Mouse (Mus musculus): Measurements from ENCODE around the gene Smpd2. TPM values are rescaled to one million over a fixed set of nuclear protein-coding genes. Genes with fewer than 3 reads are reported as not detected.

The Smpd2 gene
- total and polyA plus RNA-seq, 3 experiments = 0.04 to 0.42 TPM; not detected in 1

GRCm38 (mm10) chr10:41464401-41464955 is 25.7 kb downstream of the Smpd2 start:
- no peak overlapping the region for H3K4me3 ChIP-seq (ENCODE audit: control insufficient read depth in 1 of 2, insufficient read depth in 1 of 2, low read depth in 2 of 2, low read length in 2 of 2)
- H3K4me1 ChIP-seq (ENCODE audit: control insufficient read depth in 1 of 2, insufficient read depth in 2 of 2, low read length in 2 of 2) = no peaks in the 10 kb centered on the region
- no peaks in the 10 kb centered on the region for H3K79me2 ChIP-seq (ENCODE audit: control insufficient read depth, insufficient read depth, low read length, poor library complexity)
- H3K9ac ChIP-seq (ENCODE audit: control insufficient read depth, low read depth, low read length, poor library complexity, severe bottlenecking) = no peak overlapping the region
- H3K27ac ChIP-seq (ENCODE audit: control insufficient read depth, low read depth, low read length) = no peak overlapping the region
- DNase-seq (ENCODE audit: low read depth, low spot score) = no peak
- H3K9me3 ChIP-seq (replicated peaks; ENCODE audit: insufficient read depth, low read length) = no peaks in the 10 kb centered on the region
- no peaks in the 10 kb centered on the region for H3K27me3 ChIP-seq (ENCODE audit: control insufficient read depth in 1 of 2, insufficient read depth in 2 of 2, low read length in 2 of 2)
- TF ChIP-seq ELF1 (IDR thresholded peaks at IDR 0.05; ENCODE audit: low read depth, low read length) (no peak), RCOR1 (IDR thresholded peaks at IDR 0.05; ENCODE audit: low read depth, low read length) (no peak), USF1 (IDR thresholded peaks at IDR 0.05; ENCODE audit: low read depth, low read length) (no peak), GABPA (IDR thresholded peaks at IDR 0.05; ENCODE audit: low read depth, low read length) (no peak), SIN3A (IDR thresholded peaks at IDR 0.05; ENCODE audit: low read length) (no peak), POLR2AphosphoS2 (IDR thresholded peaks at IDR 0.05; ENCODE audit: low read length) (no peak)
- peaks cover 0 to 2% of the 10 kb centered on the region in 2 experiments; a peak in 1 of 4 replicates for H3K36me3 ChIP-seq (ENCODE audit: control insufficient read depth in 1 of 2, insufficient read depth in 2 of 2, low read length in 2 of 2)

DNA sequence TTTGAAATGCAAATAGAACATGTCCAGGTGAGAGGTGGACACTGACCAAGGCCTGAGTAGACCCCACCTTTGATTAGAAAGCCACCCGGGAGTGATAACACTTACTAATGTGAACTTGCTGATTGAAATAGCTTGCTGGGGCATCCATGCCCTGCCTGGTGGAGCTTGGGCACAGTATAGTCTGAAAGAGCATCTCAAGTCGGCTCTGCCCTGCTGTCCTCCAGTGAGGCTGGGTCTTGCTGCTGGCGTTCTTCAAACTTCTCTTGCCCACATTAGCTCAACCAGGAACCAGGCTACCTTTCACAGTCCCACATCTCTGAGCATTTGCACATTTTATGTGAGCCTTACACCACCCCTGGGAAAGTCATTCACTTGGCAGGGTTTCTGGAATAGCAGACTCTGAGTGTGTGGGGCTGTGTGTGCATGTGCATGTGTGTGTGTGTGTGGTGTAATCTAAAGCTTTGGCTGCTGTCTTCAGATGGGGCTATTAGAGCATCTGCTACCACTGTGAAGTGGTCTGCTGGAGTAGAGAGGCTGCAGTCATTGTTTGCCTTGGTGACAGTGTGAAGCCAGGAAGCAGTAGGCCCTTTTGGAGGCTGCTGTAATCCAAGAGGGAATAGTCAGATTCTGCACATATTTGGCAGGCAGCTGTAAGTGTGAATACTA is 29.0 kb downstream of the Smpd2 start:
- no peak for TF ChIP-seq USF1 (IDR thresholded peaks at IDR 0.05; ENCODE audit: low read depth, low read length)
- no peak for TF ChIP-seq RAD21 (IDR thresholded peaks at IDR 0.05; ENCODE audit: low read depth, low read length)
- TF ChIP-seq JUND (IDR thresholded peaks at IDR 0.05; ENCODE audit: low read depth, low read length) = no peak
- no peak for TF ChIP-seq NELFE (IDR thresholded peaks at IDR 0.05; ENCODE audit: low read depth, low read length)
- no peak for TF ChIP-seq TBP (IDR thresholded peaks at IDR 0.05; ENCODE audit: low read depth, low read length)
- no peak for TF ChIP-seq UBTF (IDR thresholded peaks at IDR 0.05; ENCODE audit: borderline replicate concordance, insufficient read depth, low read depth, low read length)
- no peak for TF ChIP-seq MAX (IDR thresholded peaks at IDR 0.05; ENCODE audit: low read length)
- no peak for TF ChIP-seq MAFK (IDR thresholded peaks at IDR 0.05; ENCODE audit: borderline replicate concordance, low read depth, low read length)
- no peak for TF ChIP-seq ZC3H11A (IDR thresholded peaks at IDR 0.05; ENCODE audit: low read depth, low read length)
- no peak for TF ChIP-seq KAT2A (conservative IDR thresholded peaks at IDR 0.05; ENCODE audit: low read depth, low read length)
- TF ChIP-seq CHD1 (IDR thresholded peaks at IDR 0.05; ENCODE audit: low read depth, low read length) = no peak
- TF ChIP-seq ETS1 (IDR thresholded peaks at IDR 0.05; ENCODE audit: low read depth, low read length) = no peak
- no peak for TF ChIP-seq TAL1 (IDR thresholded peaks at IDR 0.05; ENCODE audit: low read length)
- TF ChIP-seq MXI1 (IDR thresholded peaks at IDR 0.05; ENCODE audit: low read depth, low read length) = no peak
- Histone ChIP-seq H3K27ac (ENCODE audit: control insufficient read depth, low read depth, low read length) (no peak overlapping the region), H3K9ac (ENCODE audit: control insufficient read depth, low read depth, low read length, poor library complexity, severe bottlenecking) (no peak overlapping the region), H3K4me3 (ENCODE audit: control insufficient read depth in 1 of 2, insufficient read depth in 1 of 2, low read depth in 2 of 2, low read length in 2 of 2) (no peak overlapping the region), H3K36me3 (ENCODE audit: control insufficient read depth in 1 of 2, insufficient read depth in 2 of 2, low read length in 2 of 2) (peaks cover 2% of the 10 kb centered on the region in 2 experiments; a peak in 2 of 4 replicates), H3K9me3 (replicated peaks; ENCODE audit: insufficient read depth, low read length) (no peaks in the 10 kb centered on the region), H3K4me1 (ENCODE audit: control insufficient read depth in 1 of 2, insufficient read depth in 2 of 2, low read length in 2 of 2) (peaks cover 0 to 5% of the 10 kb centered on the region in 2 experiments; a peak in 2 of 4 replicates), H3K27me3 (ENCODE audit: control insufficient read depth in 1 of 2, insufficient read depth in 2 of 2, low read length in 2 of 2) (no peaks in the 10 kb centered on the region), H3K79me2 (ENCODE audit: control insufficient read depth, insufficient read depth, low read length, poor library complexity) (no peaks in the 10 kb centered on the region)
- DNase-seq (ENCODE audit: low read depth, low spot score) = no peak
